8 mouse cellular contexts compared by ENCODE assay signal in the genomic region with DNA sequence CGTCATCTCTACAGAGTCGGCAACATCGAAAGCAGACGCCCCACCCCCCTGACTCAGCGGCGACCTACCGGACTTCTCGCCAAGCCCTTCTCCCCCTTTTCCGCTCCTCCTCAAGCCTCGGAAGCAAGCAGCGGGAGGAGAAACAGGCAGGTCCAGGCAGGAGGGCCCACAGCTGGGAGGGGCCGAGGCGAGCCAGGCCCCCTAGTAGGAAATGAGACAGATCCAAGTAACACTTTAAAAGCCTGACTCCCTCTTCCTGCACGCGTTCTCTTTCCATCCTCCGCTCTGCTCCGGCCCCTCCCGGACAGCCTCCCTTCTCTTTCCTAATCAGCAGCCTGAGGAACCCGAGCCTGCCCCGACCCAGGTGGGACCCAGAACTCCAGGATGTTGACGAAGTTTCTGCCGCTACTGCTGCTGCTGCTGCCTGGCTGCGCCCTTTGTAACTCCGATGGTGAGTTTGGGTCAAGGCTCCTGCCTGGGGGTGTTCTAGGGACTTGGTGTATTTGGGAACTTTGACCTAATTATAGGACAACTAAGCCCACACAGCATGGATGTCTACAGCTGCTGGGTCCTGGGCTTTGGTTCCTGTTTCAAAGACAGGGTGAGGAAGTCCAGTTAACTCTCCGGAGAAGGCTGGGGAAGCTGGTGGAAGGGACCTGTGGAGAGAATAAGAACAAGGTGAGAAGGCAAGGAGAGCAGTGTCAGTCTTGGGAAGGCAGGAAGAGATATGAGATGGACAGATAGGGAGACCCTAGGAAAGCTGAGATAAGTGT. TPM values are rescaled to one million over a fixed set of nuclear protein-coding genes. Genes with fewer than 3 reads are reported as not detected.
DNase-seq lines count a peak whose midpoint lies in the region; ATAC-seq lines count a peak whose summit lies in the region.

A gene (plus strand): TSS at position 104 of the 773 bp plus-strand sequence.

- H3K4me3 ChIP-seq in forebrain, embryonic 12.5 days (replicated peaks), result peak within 1 kb of the TSS; percentile 32

- ATAC-seq in forebrain, embryonic 12.5 days (ENCODE audit: low FRiP score), result no peak

- intact Hi-C loops in heart, postnatal 14 days (cut with DNase I), result no loop called here

- peak; percentile 4 for DNase-seq in right cerebral cortex, postnatal 4 days
- no peak for DNase-seq in right cerebral cortex, postnatal 14 days
- DNase-seq in heart, postnatal 14 days, result peak; percentile 55 to 60
- peak; percentile 65 to 72 for DNase-seq in kidney, postnatal 4 days
- DNase-seq in mesoderm, embryonic 11.5 days (ENCODE audit: low read depth, low spot score), result peak; percentile 41
- peak; percentile 68 for DNase-seq in yolk sac, embryonic 10.5 days (ENCODE audit: low spot score)
- no peak for DNase-seq in left cerebral cortex, adult 8-10 months (ENCODE audit: low spot score in 2 of 2)

- no peaks in the 10 kb centered on the region for H3K9me3 ChIP-seq in forebrain, embryonic 12.5 days

- H3K9ac ChIP-seq in forebrain, embryonic 12.5 days, result peak within 1 kb of the TSS; percentile 44

- H3K27ac ChIP-seq in forebrain, embryonic 12.5 days, result no peak within 1 kb of the TSS

- 3% methylated on average over 25 of the region's 25 CpGs for whole genome bisulfite sequencing in forebrain, embryonic 12.5 days

- H3K4me2 ChIP-seq in forebrain, embryonic 12.5 days, result peak within 1 kb of the TSS; percentile 58

- no peaks in the 10 kb centered on the region for H3K36me3 ChIP-seq in forebrain, embryonic 12.5 days (replicated peaks)

- H3K4me1 ChIP-seq in forebrain, embryonic 12.5 days, result peaks cover 9% of the 10 kb centered on the region

- peaks cover 14% of the 10 kb centered on the region for H3K27me3 ChIP-seq in forebrain, embryonic 12.5 days

RNA-seq across cellular contexts. Expression of the gene that starts here (rescaled TPM):
- polyA plus RNA-seq in forebrain, embryonic 12.5 days (2016; fragmentation: Nextera tagmentation; extraction: Ambion mirVana), result 1.4 and 2.6 TPM in 2 replicates
- 1 to 10 TPM; 4.8 to 6.1 TPM for total RNA-seq in heart, postnatal 14 days (2021)
- 1 to 10 TPM in 3 of 4 experiments, under 1 TPM in 1; 0.76 to 2.5 (median 1.9) TPM for total RNA-seq in left cerebral cortex, adult 8-10 months (2022)

Comparison
In these comparisons a context has a peak if more than half of its experiments do, and no peak if none do; other contexts are left out.
1. DNase-seq: peak in right cerebral cortex, postnatal 4 days (single experiment), heart, postnatal 14 days (2 of 2), kidney, postnatal 4 days (2 of 2), mesoderm, embryonic 11.5 days (single experiment) and yolk sac, embryonic 10.5 days (single experiment); none in right cerebral cortex, postnatal 14 days (single experiment) and left cerebral cortex, adult 8-10 months (0 of 2).